Mouse (Mus musculus) brain, embryonic 14.5 days (tissue): ENCODE data around the gene Muc3.

ENCODE experiments used
- CTCF ChIP-seq: fragments of 200-500 bp; IDR thresholded peaks from 2 replicates; pipeline ENCODE4 v1.5.1; 2012; ENCODE audit warnings: inconsistent platforms, mild to moderate bottlenecking, moderate library complexity, borderline replicate concordance; ENCODE audit not compliant: insufficient read depth, insufficient read length; ENCODE audit errors: extremely low read depth
- POLR2A ChIP-seq: fragments of 200-500 bp; IDR thresholded peaks from 2 replicates; pipeline ENCODE4 v1.6.1; 2012; ENCODE audit warnings: mild to moderate bottlenecking, inconsistent platforms, borderline replicate concordance; ENCODE audit not compliant: poor library complexity, insufficient read depth, insufficient read length, severe bottlenecking; ENCODE audit errors: extremely low read depth

- no peak for TF ChIP-seq CTCF
- TF ChIP-seq POLR2A = no peak
These were observed 22.4 kb upstream of the Muc3 start for GRCm38 (mm10) chr5:137171478-137171877.
